Mouse (Mus musculus) heart, postnatal 25 days (tissue): Measurements from ENCODE around the gene Rassf4. TPM values are rescaled to one million over a fixed set of nuclear protein-coding genes. Genes with fewer than 3 reads are reported as not detected.

Source experiments
- DNase-seq: peaks from one replicate; pipeline ENCODE4 v3.0.0; 2022; ENCODE audit warnings: low spot score
- intact Hi-C: fragments of 180-260 bp; cut with DNase I; formaldehyde crosslinking; loops from one replicate; pipeline ENCODE4 v1.15.1; 2025
- microRNA-seq: library from miRNA; unstranded; fragments of <30 nt; microRNA quantifications from one replicate; pipeline ENCODE4 v1.2.0, GENCODE M21; 2022
- total RNA-seq, 2 experiments: library from RNA; stranded (reverse); gene quantifications; 2 replicates each; pipeline ENCODE4 v1.2.3; 2021

The Rassf4 gene
- total RNA-seq, 2 experiments from 2014 or later = 5.8 to 8.2 TPM

DNA sequence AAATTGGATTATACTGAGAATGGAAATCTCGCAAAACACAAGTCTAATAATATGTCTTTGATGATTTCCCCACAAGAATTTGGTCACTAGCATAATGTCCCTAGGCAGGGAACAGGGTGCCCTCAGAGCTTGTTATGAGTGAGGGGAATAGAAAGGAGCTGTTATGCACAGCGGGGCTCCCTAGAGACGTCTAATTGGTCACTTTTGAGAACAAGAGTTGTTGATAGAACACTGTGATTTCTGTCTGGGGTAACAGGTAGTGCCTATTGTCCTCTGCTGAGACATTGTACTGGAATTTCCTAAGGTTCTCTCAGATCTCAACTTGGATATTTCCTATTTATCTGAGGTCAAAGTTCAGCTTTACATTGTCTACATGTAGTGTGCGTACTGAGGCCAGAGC, 89.7 kb downstream of the Rassf4 start, which contains the start of gene Olfr215:
Olfr215 (minus strand) TSS at position 101 of the 400 bp plus-strand sequence.
- intact Hi-C loops = no loop called here
- DNase-seq = no peak

Small RNA genes within 50 kb of the gene (microRNA-seq; reads per million reads assigned to microRNA genes)
- not detected for gene Mir7043

Other genes with a start within 250 kb of the Rassf4 start
- 10 to 100 TPM in 1 of 2 experiments, 1 to 10 TPM in 1; 8.7 to 10.3 TPM for gene Alox5, start 212.8 kb downstream of the Rassf4 start, total RNA-seq
- gene Olfr211, start 184.9 kb downstream of the Rassf4 start, total RNA-seq = not detected
- not detected for gene Olfr212, start 167.4 kb downstream of the Rassf4 start, total RNA-seq
- not detected for gene Olfr213, start 135.5 kb downstream of the Rassf4 start, total RNA-seq
- gene Gm5580, start 122.8 kb downstream of the Rassf4 start, total RNA-seq = 1 to 10 TPM; 1.4 to 1.7 TPM
- gene Olfr214, start 119.7 kb downstream of the Rassf4 start, total RNA-seq = not detected
- not detected for gene Olfr215, start 89.8 kb downstream of the Rassf4 start, total RNA-seq
- gene Zfp422, start 45.0 kb downstream of the Rassf4 start, total RNA-seq = 10 to 100 TPM; 19.0 to 20.8 TPM
- gene Depp1, start 23.3 kb downstream of the Rassf4 start, total RNA-seq = 10 to 100 TPM; 45.7 to 58.1 TPM
- gene Tmem72, start 43.0 kb upstream of the Rassf4 start, total RNA-seq = under 1 TPM in 1 of 2 experiments, not detected in 1; 0.03 TPM